Mouse (Mus musculus) MEL (cell line): Measurements from ENCODE around the gene Pde4a. TPM values are rescaled to one million over a fixed set of nuclear protein-coding genes. Genes with fewer than 3 reads are reported as not detected.
A peak's percentile ranks its signal among the peaks of the same experiment; 100 is the strongest.

Experiments used
- DNase-seq: peaks from one replicate; pipeline ENCODE4 v3.0.0; 2011; ENCODE audit warnings: low read depth, low spot score
- H3K27ac ChIP-seq: 2 replicates; pipeline ENCODE4 v1.5.1; 2012; ENCODE audit warnings: low read depth, mild to moderate bottlenecking, control low read depth, low read length, moderate library complexity; ENCODE audit not compliant: control insufficient read depth
- H3K27me3 ChIP-seq, 2 experiments: fragments of 150-350 bp in 1 of 2; sonication (generic) in 1 of 2; 2 replicates each; pipeline ENCODE4 v1.6.1; 2012; ENCODE audit warnings: low read length in 2 of 2, mild to moderate bottlenecking in 2 of 2, improper control_type of control experiment in 1 of 2, moderate library complexity in 1 of 2; ENCODE audit not compliant: insufficient read depth in 2 of 2, control insufficient read depth in 1 of 2
- H3K36me3 ChIP-seq, 2 experiments: 2 replicates each; pipeline ENCODE4 v1.6.1; 2012 to 2014; ENCODE audit warnings: low read length in 2 of 2, improper control_type of control experiment in 1 of 2, inconsistent platforms in 1 of 2, mild to moderate bottlenecking in 1 of 2; ENCODE audit not compliant: insufficient read depth in 2 of 2, control insufficient read depth in 1 of 2
- H3K4me1 ChIP-seq, 2 experiments: fragments of 150-350 bp in 1 of 2; sonication (generic) in 1 of 2; 2 replicates each; pipeline ENCODE4 v1.6.1; 2012; ENCODE audit warnings: low read length in 2 of 2, improper control_type of control experiment in 1 of 2, mild to moderate bottlenecking in 1 of 2; ENCODE audit not compliant: insufficient read depth in 2 of 2, control insufficient read depth in 1 of 2
- H3K4me3 ChIP-seq, 2 experiments: fragments of 150-350 bp in 1 of 2; sonication (generic) in 1 of 2; 2 replicates each; pipeline ENCODE4 v1.5.1; 2012; ENCODE audit warnings: low read depth in 2 of 2, low read length in 2 of 2, mild to moderate bottlenecking in 2 of 2, moderate library complexity in 2 of 2, control low read depth in 1 of 2, improper control_type of control experiment in 1 of 2; ENCODE audit not compliant: control insufficient read depth in 1 of 2, insufficient read depth in 1 of 2
- H3K79me2 ChIP-seq: 2 replicates; pipeline ENCODE4 v1.6.1; 2012; ENCODE audit warnings: mild to moderate bottlenecking, low read length, moderate library complexity; ENCODE audit not compliant: control insufficient read depth, poor library complexity, insufficient read depth
- H3K9ac ChIP-seq: 2 replicates; pipeline ENCODE4 v1.6.1; 2012; ENCODE audit warnings: low read depth, mild to moderate bottlenecking, control low read depth, low read length, moderate library complexity; ENCODE audit not compliant: control insufficient read depth, poor library complexity, severe bottlenecking
- H3K9me3 ChIP-seq: fragments of 150-350 bp; sonication (generic); replicated peaks from 2 replicates; pipeline ENCODE4 v1.6.1; 2012; ENCODE audit warnings: mild to moderate bottlenecking, low read length, improper control_type of control experiment, moderate library complexity; ENCODE audit not compliant: insufficient read depth
- CHD2 ChIP-seq: IDR thresholded peaks from 2 replicates; pipeline ENCODE4 v1.6.1; 2011; ENCODE audit warnings: low read length, improper control_type of control experiment
- EP300 ChIP-seq, 2 experiments: IDR thresholded peaks; 2 replicates each; pipeline ENCODE4 v1.6.1; 2011; ENCODE audit warnings: improper control_type of control experiment in 2 of 2, low read length in 2 of 2, low read depth in 1 of 2, mild to moderate bottlenecking in 1 of 2
- ETS1 ChIP-seq: IDR thresholded peaks from 2 replicates; pipeline ENCODE4 v1.6.1; 2012; ENCODE audit warnings: low read depth, mild to moderate bottlenecking, inconsistent platforms, low read length, improper control_type of control experiment, moderate library complexity
- GABPA ChIP-seq: IDR thresholded peaks from 2 replicates; pipeline ENCODE4 v1.6.1; 2012; ENCODE audit warnings: low read depth, mild to moderate bottlenecking, inconsistent platforms, low read length, improper control_type of control experiment, moderate library complexity
- MAZ ChIP-seq: IDR thresholded peaks from 2 replicates; pipeline ENCODE4 v1.6.1; 2012; ENCODE audit warnings: low read depth, mild to moderate bottlenecking, inconsistent platforms, low read length, improper control_type of control experiment
- MYB ChIP-seq: IDR thresholded peaks from 2 replicates; pipeline ENCODE4 v1.6.1; 2011; ENCODE audit warnings: mild to moderate bottlenecking, low read depth, low read length, improper control_type of control experiment
- MYC ChIP-seq: IDR thresholded peaks from 2 replicates; pipeline ENCODE4 v1.6.1; 2011; ENCODE audit warnings: low read depth, mild to moderate bottlenecking, low read length, improper control_type of control experiment, moderate library complexity
- POLR2AphosphoS2 ChIP-seq: IDR thresholded peaks from 2 replicates; pipeline ENCODE4 v1.6.1; 2011; ENCODE audit warnings: low read length, improper control_type of control experiment
- SMC3 ChIP-seq: IDR thresholded peaks from 2 replicates; pipeline ENCODE4 v1.6.1; 2011; ENCODE audit warnings: low read depth, low read length, improper control_type of control experiment
- TAL1 ChIP-seq: IDR thresholded peaks from 2 replicates; pipeline ENCODE4 v1.6.1; 2012; ENCODE audit warnings: mild to moderate bottlenecking, inconsistent platforms, low read length, moderate library complexity, mixed read lengths
- UBTF ChIP-seq: IDR thresholded peaks from 2 replicates; pipeline ENCODE4 v1.6.1; 2012; ENCODE audit warnings: low read depth, mild to moderate bottlenecking, inconsistent platforms, low read length, improper control_type of control experiment, moderate library complexity, borderline replicate concordance; ENCODE audit not compliant: insufficient read depth
- ZC3H11A ChIP-seq: IDR thresholded peaks from 2 replicates; pipeline ENCODE4 v1.6.1; 2012; ENCODE audit warnings: low read depth, mild to moderate bottlenecking, inconsistent platforms, low read length, improper control_type of control experiment
- polyA plus RNA-seq, 2 experiments: library from polyadenylated mRNA; stranded (reverse) in 1 of 2; unstranded in 1 of 2; fragments of >175 nt in 1 of 2; fragments of >200 nt in 1 of 2; gene quantifications; 2 replicates each; pipeline versions ENCODE4 v1.2.1 to v1.2.4; 2012; ENCODE audit warnings: low replicate concordance in 2 of 2, low read depth in 1 of 2; ENCODE audit not compliant: insufficient read length in 2 of 2, insufficient read depth in 1 of 2, missing spikeins in 1 of 2
- total RNA-seq: library from RNA; depleted of rRNA; stranded (reverse); fragments of 300-350 nt; gene quantifications from 2 replicates; pipeline ENCODE4 v1.2.3, GENCODE M21; 2012

Pde4a gene
- total and polyA plus RNA-seq, 3 experiments = 16.6 to 53.9 (median 45.6) TPM

GRCm38 (mm10) chr9:21133064-21133707 is 32.3 kb upstream of the Pde4a start:
- no peaks in the 10 kb centered on the region for H3K27me3 ChIP-seq
- TF ChIP-seq MYB (no peak), MYC (no peak), ETS1 (no peak), MAZ (no peak), GABPA (no peak)
- H3K9me3 ChIP-seq = no peaks in the 10 kb centered on the region
- H3K9ac ChIP-seq = no peak overlapping the region
- no peak overlapping the region for H3K27ac ChIP-seq
- no peak overlapping the region for H3K4me3 ChIP-seq
- DNase-seq = peak; percentile 62
- H3K4me1 ChIP-seq = peaks cover 4 to 32% of the 10 kb centered on the region in 2 experiments
- H3K79me2 ChIP-seq = peaks cover 8% of the 10 kb centered on the region
- H3K36me3 ChIP-seq = peaks cover 3 to 27% of the 10 kb centered on the region in 2 experiments; a peak in 3 of 4 replicates

GRCm38 (mm10) chr9:21134595-21135328 is 30.8 kb upstream of the Pde4a start:
- DNase-seq = peak; percentile 91
- peak overlapping the region; percentile 30 for H3K9ac ChIP-seq
- H3K9me3 ChIP-seq = no peaks in the 10 kb centered on the region
- H3K36me3 ChIP-seq = peaks cover 13 to 27% of the 10 kb centered on the region in 2 experiments
- H3K27me3 ChIP-seq = no peaks in the 10 kb centered on the region
- H3K79me2 ChIP-seq = peaks cover 8% of the 10 kb centered on the region
- peak overlapping the region; percentile 65 for H3K27ac ChIP-seq
- peaks cover 4 to 32% of the 10 kb centered on the region in 2 experiments for H3K4me1 ChIP-seq
- TF ChIP-seq TAL1 = peak; percentile 77
- TF ChIP-seq EP300 (IDR thresholded peaks at IDR 0.05; ENCODE audit: low read depth in 1 of 2, low read length in 2 of 2) = no peak
- no peak for TF ChIP-seq UBTF
- no peak overlapping the region for H3K4me3 ChIP-seq

- Histone ChIP-seq H3K4me1 (peaks cover 4 to 27% of the 10 kb centered on the region in 2 experiments), H3K27me3 (no peaks in the 10 kb centered on the region), H3K79me2 (peaks cover 5% of the 10 kb centered on the region), H3K27ac (peak overlapping the region; percentile 65), H3K9me3 (no peaks in the 10 kb centered on the region), H3K9ac (peak overlapping the region; percentile 30), H3K36me3 (peaks cover 18 to 23% of the 10 kb centered on the region in 2 experiments), H3K4me3 (no peak overlapping the region)
- TF ChIP-seq MYB (no peak), MAZ (no peak), SMC3 (no peak), POLR2AphosphoS2 (no peak), CHD2 (no peak), EP300 (IDR thresholded peaks at IDR 0.05; ENCODE audit: low read depth in 1 of 2, low read length in 2 of 2) (no peak), ZC3H11A (no peak)
- DNase-seq = peak; percentile 73
Observed at GRCm38 (mm10) chr9:21135329-21135890, 30.1 kb upstream of the Pde4a start.
